Mouse (Mus musculus): ENCODE results near the gene Nxt1.

DNA sequence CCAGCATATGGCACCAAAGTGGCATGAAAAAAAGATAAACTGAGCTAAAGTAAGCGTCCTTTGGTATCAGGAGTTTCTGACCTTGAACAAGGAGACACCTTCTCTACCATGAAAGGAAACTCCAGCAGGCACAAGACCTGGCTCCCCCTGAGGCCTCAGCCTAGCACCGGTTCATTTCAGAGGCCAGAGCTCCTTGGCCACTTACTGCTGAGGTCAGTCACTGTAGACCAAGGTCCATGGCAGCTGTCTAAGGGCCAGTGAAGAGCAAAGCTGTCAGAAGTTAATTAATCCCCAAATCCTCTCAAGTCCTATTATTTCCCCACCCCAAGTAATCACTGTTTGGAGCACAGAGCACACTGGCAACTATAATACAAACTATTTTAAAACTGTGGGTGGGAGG lies 44.7 kb downstream of the Nxt1 start:
- TF ChIP-seq POLR2A (IDR thresholded peaks at IDR 0.05; ENCODE audit: borderline replicate concordance, extremely low read depth, insufficient read depth, insufficient read length, poor library complexity, severe bottlenecking), result no peak
- no peak for TF ChIP-seq CTCF (IDR thresholded peaks at IDR 0.05; ENCODE audit: borderline replicate concordance, extremely low read depth, insufficient read depth, insufficient read length)

Data from brain, embryonic 14.5 days (tissue).